Mouse (Mus musculus) CH12.LX (cell line): ENCODE results near the gene Mmrn1. TPM values are rescaled to one million over a fixed set of nuclear protein-coding genes. Genes with fewer than 3 reads are reported as not detected.

Experiments
- DNase-seq: peaks from one replicate; pipeline ENCODE4 v3.0.0-alpha.2; 2013; ENCODE audit errors: extremely low read depth
- H3K27ac ChIP-seq: 2 replicates; pipeline ENCODE4 v1.5.1; 2012; ENCODE audit warnings: low read depth, mild to moderate bottlenecking, control low read depth, moderate library complexity; ENCODE audit not compliant: insufficient read depth
- H3K27me3 ChIP-seq: replicated peaks from 2 replicates; pipeline ENCODE3; 2012; ENCODE audit warnings: inconsistent platforms
- H3K36me3 ChIP-seq, 2 experiments: replicated peaks in 1 of 2; 2 replicates each; pipeline versions ENCODE3 to v1.6.1; 2012; ENCODE audit warnings: inconsistent platforms in 1 of 2, low read length in 1 of 2, mild to moderate bottlenecking in 1 of 2, mixed read lengths in 1 of 2, moderate library complexity in 1 of 2; ENCODE audit not compliant: control insufficient read depth in 1 of 2, insufficient read depth in 1 of 2
- H3K4me1 ChIP-seq, 2 experiments: 2 replicates each; pipeline ENCODE4 v1.6.1; 2012; ENCODE audit warnings: inconsistent platforms in 1 of 2, moderate library complexity in 1 of 2; ENCODE audit not compliant: insufficient read depth in 2 of 2, control insufficient read depth in 1 of 2
- H3K4me2 ChIP-seq: 2 replicates; pipeline ENCODE4 v1.6.1; 2012; ENCODE audit warnings: low read depth, mild to moderate bottlenecking, control low read depth; ENCODE audit not compliant: poor library complexity, insufficient read depth, severe bottlenecking
- H3K4me3 ChIP-seq, 3 experiments: fragments of 150-350 bp in 1 of 3; sonication (generic) in 1 of 3; replicated peaks in 1 of 3; 2 replicates each; pipeline versions ENCODE3 to v1.5.1; 2011 to 2012; ENCODE audit warnings: low read depth in 2 of 3, low read length in 2 of 3, mild to moderate bottlenecking in 2 of 3, moderate library complexity in 2 of 3, control low read depth in 1 of 3, improper control_type of control experiment in 1 of 3, inconsistent platforms in 1 of 3, mixed read lengths in 1 of 3; ENCODE audit not compliant: poor library complexity in 1 of 3
- H3K79me2 ChIP-seq: replicated peaks from 2 replicates; pipeline ENCODE4 v1.6.1; 2012; ENCODE audit warnings: mild to moderate bottlenecking, moderate library complexity; ENCODE audit not compliant: control insufficient read depth, poor library complexity, insufficient read depth, severe bottlenecking; ENCODE audit errors: extremely low read depth
- H3K9ac ChIP-seq: 2 replicates; pipeline ENCODE4 v1.6.1; 2012; ENCODE audit warnings: low read depth, mild to moderate bottlenecking, control low read depth, moderate library complexity; ENCODE audit not compliant: insufficient read depth
- H3K9me3 ChIP-seq: replicated peaks from 2 replicates; pipeline ENCODE3; 2012; ENCODE audit warnings: low read length, inconsistent platforms, mixed read lengths
- BHLHE40 ChIP-seq: IDR thresholded peaks from 2 replicates; pipeline ENCODE4 v1.6.1; 2011; ENCODE audit warnings: mild to moderate bottlenecking, low read depth, low read length, improper control_type of control experiment
- CHD2 ChIP-seq: IDR thresholded peaks from 2 replicates; pipeline ENCODE4 v1.6.1; 2011; ENCODE audit warnings: low read length, improper control_type of control experiment
- EP300 ChIP-seq: IDR thresholded peaks from 2 replicates; pipeline ENCODE4 v1.6.1; 2011; ENCODE audit warnings: low read length, improper control_type of control experiment
- HCFC1 ChIP-seq: IDR thresholded peaks from 2 replicates; pipeline ENCODE4 v1.6.1; 2012; ENCODE audit warnings: low read depth, mild to moderate bottlenecking, inconsistent platforms, low read length, improper control_type of control experiment
- IRF4 ChIP-seq: IDR thresholded peaks from 2 replicates; pipeline ENCODE4 v1.6.1; 2014; ENCODE audit warnings: low read depth, mild to moderate bottlenecking, inconsistent platforms, low read length, improper control_type of control experiment
- JUN ChIP-seq: IDR thresholded peaks from 2 replicates; pipeline ENCODE4 v1.6.1; 2011; ENCODE audit warnings: low read depth, mild to moderate bottlenecking, low read length, improper control_type of control experiment, moderate library complexity; ENCODE audit not compliant: insufficient read depth
- JUND ChIP-seq: conservative IDR thresholded peaks from 2 replicates; pipeline ENCODE4 v1.6.1; 2011; ENCODE audit warnings: low read depth, low read length, improper control_type of control experiment
- RCOR1 ChIP-seq: conservative IDR thresholded peaks from 2 replicates; pipeline ENCODE4 v1.6.1; 2012; ENCODE audit warnings: low read depth, mild to moderate bottlenecking, inconsistent platforms, low read length, improper control_type of control experiment
- TBP ChIP-seq: conservative IDR thresholded peaks from 2 replicates; pipeline ENCODE4 v1.6.1; 2011; ENCODE audit warnings: low read depth, low read length, improper control_type of control experiment
- USF1 ChIP-seq: IDR thresholded peaks from 2 replicates; pipeline ENCODE4 v1.6.1; 2014; ENCODE audit warnings: low read depth, mild to moderate bottlenecking, inconsistent platforms, low read length, improper control_type of control experiment
- ZMIZ1 ChIP-seq: IDR thresholded peaks from 2 replicates; pipeline ENCODE4 v1.6.1; 2012; ENCODE audit warnings: low read depth, mild to moderate bottlenecking, inconsistent platforms, low read length, improper control_type of control experiment
- dilution Hi-C: fragments of 300-500 bp; cut with MboI; formaldehyde crosslinking; loops from 2 replicates; pipeline ENCODE4 v1.14.3; 2020; ENCODE audit warnings: low sequenced_read_pairs; ENCODE audit not compliant: extremely low pct_unique_long_range_greater_than_20kb, extremely low pct_ligation_motif_present
- in situ Hi-C: fragments of 300-500 bp; cut with MboI; formaldehyde crosslinking; loops from 3 replicates; pipeline ENCODE4 v1.14.3; 2019; ENCODE audit warnings: low sequenced_read_pairs, low pct_ligation_motif_present, low pct_unique_long_range_greater_than_20kb, mixed read lengths
- polyA plus RNA-seq: library from polyadenylated mRNA; unstranded; fragments of >175 nt; gene quantifications from 2 replicates; pipeline ENCODE4 v1.2.1, GENCODE M21; 2012; ENCODE audit warnings: low read depth; ENCODE audit not compliant: insufficient read length
- total RNA-seq, 2 experiments: library from RNA; depleted of rRNA; stranded (reverse); fragments of 300-350 nt in 1 of 2; fragments of >200 nt in 1 of 2; gene quantifications; 2 replicates each; pipeline ENCODE4 v1.2.3; 2012 to 2014

The Mmrn1 gene
- total and polyA plus RNA-seq, 3 experiments: not detected

- Histone ChIP-seq H3K4me3 (no peak overlapping the region), H3K27me3 (no peaks in the 10 kb centered on the region), H3K27ac (no peak overlapping the region), H3K4me2 (no peak overlapping the region), H3K9me3 (peaks cover 39% of the 10 kb centered on the region), H3K79me2 (no peaks in the 10 kb centered on the region), H3K9ac (no peak overlapping the region), H3K4me1 (no peaks in the 10 kb centered on the region), H3K36me3 (no peaks in the 10 kb centered on the region)
- DNase-seq: no peak
- TF ChIP-seq JUN: no peak
- no peak for TF ChIP-seq TBP
- no peak for TF ChIP-seq USF1
- no peak for TF ChIP-seq JUND
- no peak for TF ChIP-seq BHLHE40
- in situ Hi-C loops (no loop called here), dilution Hi-C loops (no loop called here)
Observed at GRCm38 (mm10) chr6:60944178-60944577, 19.4 kb downstream of the Mmrn1 start.

DNA sequence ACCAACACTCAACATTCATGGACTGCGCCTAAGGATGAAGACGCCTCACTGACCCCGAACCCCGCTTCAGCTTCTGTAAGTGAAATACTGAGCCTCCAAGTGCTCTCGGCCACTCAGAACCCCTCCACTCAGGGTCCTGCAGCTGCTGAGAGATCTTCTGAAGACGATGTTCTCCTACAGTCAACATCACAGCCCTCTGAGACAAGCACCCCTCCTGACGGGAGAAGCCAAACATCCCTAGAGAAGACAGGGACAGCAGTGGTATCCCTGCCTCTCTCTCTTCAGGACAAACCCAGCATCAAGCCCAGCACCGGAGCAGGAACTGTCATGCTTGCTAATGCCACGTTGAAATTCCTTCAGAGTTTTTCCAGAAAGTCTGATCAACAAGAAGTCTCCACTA is 19.8 kb downstream of the Mmrn1 start:
- no peak for DNase-seq
- Histone ChIP-seq H3K9ac (no peak overlapping the region), H3K27me3 (no peaks in the 10 kb centered on the region), H3K79me2 (no peaks in the 10 kb centered on the region), H3K4me1 (no peaks in the 10 kb centered on the region), H3K4me3 (no peak overlapping the region), H3K36me3 (no peaks in the 10 kb centered on the region), H3K4me2 (no peak overlapping the region), H3K9me3 (peaks cover 43% of the 10 kb centered on the region)
- in situ Hi-C loops (no loop called here), dilution Hi-C loops (no loop called here)
- no peak for TF ChIP-seq ZMIZ1
- no peak for TF ChIP-seq IRF4
- TF ChIP-seq EP300: no peak
- TF ChIP-seq CHD2: no peak
- TF ChIP-seq, all 38 proteins: peak for 0
- no peak overlapping the region for H3K27ac ChIP-seq

- Histone ChIP-seq H3K9me3 (peaks cover 21% of the 10 kb centered on the region), H3K4me1 (no peaks in the 10 kb centered on the region), H3K27ac (no peak overlapping the region), H3K27me3 (no peaks in the 10 kb centered on the region), H3K36me3 (no peaks in the 10 kb centered on the region), H3K4me3 (no peak overlapping the region), H3K79me2 (no peaks in the 10 kb centered on the region), H3K9ac (no peak overlapping the region), H3K4me2 (no peak overlapping the region)
- TF ChIP-seq ZMIZ1 (no peak), HCFC1 (no peak), JUND (no peak), RCOR1 (no peak)
- dilution Hi-C loops: no loop called here
- in situ Hi-C loops: no loop called here
- DNase-seq: no peak
Observed at GRCm38 (mm10) chr6:60950415-60950814, 25.6 kb downstream of the Mmrn1 start.
